Mouse (Mus musculus) layer of hippocampus, postnatal 25 days (tissue): Measurements from ENCODE around the gene Slit1. TPM values are rescaled to one million over a fixed set of nuclear protein-coding genes. Genes with fewer than 3 reads are reported as not detected.

Experiments used
- DNase-seq, 2 experiments: peaks; one replicate each; pipeline ENCODE4 v3.0.0; 2022; ENCODE audit warnings: mixed read lengths in 2 of 2, low spot score in 1 of 2; ENCODE audit errors: extremely low spot score in 1 of 2
- microRNA-seq, 2 experiments: library from miRNA; unstranded; fragments of <30 nt; microRNA quantifications; one replicate each; pipeline ENCODE4 v1.2.0; 2021
- total RNA-seq, 2 experiments: library from RNA; stranded (reverse); gene quantifications; 2 replicates each; pipeline ENCODE4 v1.2.3; 2021

The Slit1 gene
- total RNA-seq, 2 experiments from 2014 or later = 180 to 224 TPM

DNA sequence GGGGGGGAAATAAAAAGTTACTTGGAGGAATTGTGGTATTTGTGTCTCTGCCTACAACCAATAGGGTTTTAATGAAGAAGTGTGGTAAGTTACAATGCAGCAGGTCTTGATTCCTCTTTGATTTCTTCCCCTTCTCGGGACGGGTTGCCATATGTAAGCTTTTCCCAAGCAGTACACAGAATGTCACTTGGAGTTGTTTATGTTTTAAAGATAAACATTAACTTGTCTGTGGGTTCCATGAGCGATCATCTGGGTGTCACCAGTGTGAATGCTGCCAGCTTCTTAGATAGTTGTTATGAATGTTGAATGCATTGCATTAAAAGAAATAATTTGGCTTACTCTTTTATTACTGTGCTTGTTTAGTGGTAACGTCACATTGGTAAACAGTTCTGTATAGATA is 186.0 kb downstream of the Slit1 start:
- DNase-seq = no peak

DNA sequence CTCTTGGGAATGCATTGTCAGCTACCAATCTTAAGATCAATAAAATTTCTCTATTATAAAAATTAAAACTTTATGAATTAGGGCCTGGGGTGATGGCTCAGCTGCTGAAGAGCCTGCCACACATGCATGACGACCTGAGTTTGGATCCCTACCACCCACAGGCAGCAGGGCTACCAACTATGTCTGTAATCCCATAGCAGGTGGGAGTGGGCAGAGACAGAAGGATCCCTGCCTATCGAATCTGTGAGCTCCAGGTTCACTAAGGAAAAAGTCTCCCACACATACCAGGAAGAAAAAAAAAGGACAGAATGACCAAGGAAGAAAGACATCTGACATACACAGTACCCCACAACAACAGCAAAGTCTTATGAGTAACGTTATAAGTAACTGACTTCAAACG is 186.5 kb downstream of the Slit1 start:
- no peak for DNase-seq

Small RNA genes within 50 kb of the gene (microRNA-seq; reads per million reads assigned to microRNA genes)
- 0 reads per million in 2 experiments for gene Mir8091

Other genes with a start within 250 kb of the Slit1 start
- gene Gm340, start 161.3 kb downstream of the Slit1 start, total RNA-seq = 10 to 100 TPM; 11.2 to 14.0 TPM
- gene Arhgap19, start 58.4 kb upstream of the Slit1 start, total RNA-seq = 1 to 10 TPM; 2.4 to 2.5 TPM
- 10 to 100 TPM; 22.4 to 24.8 TPM for gene Frat1, start 86.3 kb upstream of the Slit1 start, total RNA-seq
- 10 to 100 TPM; 13.9 to 14.9 TPM for gene Frat2, start 104.5 kb upstream of the Slit1 start, total RNA-seq
- 10 to 100 TPM; 32.9 to 33.5 TPM for gene Rrp12, start 152.5 kb upstream of the Slit1 start, total RNA-seq
- gene Pgam1, start 168.3 kb upstream of the Slit1 start, total RNA-seq = 100 to 1,000 TPM; 510 to 584 TPM
- gene Exosc1, start 189.8 kb upstream of the Slit1 start, total RNA-seq = 10 to 100 TPM; 28.3 to 32.4 TPM
- 10 to 100 TPM; 46.4 to 50.9 TPM for gene Zdhhc16, start 189.8 kb upstream of the Slit1 start, total RNA-seq
- 10 to 100 TPM; 28.6 to 42.0 TPM for gene Mms19, start 237.5 kb upstream of the Slit1 start, total RNA-seq
- gene Ubtd1, start 238.1 kb upstream of the Slit1 start, total RNA-seq = 10 to 100 TPM; 13.7 to 14.0 TPM